Mouse (Mus musculus): ENCODE results near the gene Atpaf1. TPM values are rescaled to one million over a fixed set of nuclear protein-coding genes. Genes with fewer than 3 reads are reported as not detected.

Gene Atpaf1
- total and polyA plus RNA-seq, 2 experiments from 2014 or later, result 25.9 to 37.8 TPM

DNA sequence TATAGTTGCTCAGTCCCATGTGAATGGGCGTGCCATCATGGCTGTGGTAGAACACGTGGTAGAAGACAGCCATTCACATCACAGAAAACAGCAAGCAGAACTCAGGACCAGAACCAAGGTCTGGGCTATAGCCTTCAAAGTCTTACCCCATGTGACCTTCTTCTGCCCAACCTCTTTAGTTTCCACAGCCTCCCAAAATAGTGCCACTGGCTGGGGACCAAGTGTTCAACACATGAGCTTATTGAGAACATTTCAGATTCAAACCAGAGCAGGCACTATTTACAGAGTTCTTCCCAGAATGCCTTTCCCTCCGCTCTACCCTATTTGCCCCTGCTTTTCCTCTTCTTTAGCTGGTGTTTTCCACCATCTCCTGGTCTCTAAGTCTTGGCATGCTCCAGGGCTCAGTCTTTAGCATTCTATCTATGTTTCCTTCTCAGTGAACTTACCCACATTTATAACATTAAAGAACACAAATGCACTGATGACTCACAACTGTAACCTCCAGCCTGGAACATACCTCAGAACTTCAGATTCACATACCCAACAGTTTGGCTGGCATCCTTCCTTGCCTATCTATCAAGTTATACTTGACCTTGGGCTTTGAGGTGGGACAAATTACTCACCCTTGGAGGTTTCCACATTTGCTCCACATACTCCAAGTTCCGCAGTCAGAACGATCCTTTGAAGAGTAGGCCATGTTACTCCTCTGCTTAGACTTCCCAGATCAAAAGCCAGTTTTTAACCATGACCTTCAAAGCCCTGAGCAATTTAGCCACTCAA lies 2.4 kb upstream of the Atpaf1 start:
- 85% methylated on average over 5 of the region's 5 CpGs for WGBS
- H3K4me2 ChIP-seq (ENCODE audit: low read depth, low read length, poor library complexity, severe bottlenecking), result no peak overlapping the region
- no peak for TF ChIP-seq CTCF (IDR thresholded peaks at IDR 0.05)
- H3K4me1 ChIP-seq (ENCODE audit: insufficient read depth, low read length), result peaks cover 6% of the 10 kb centered on the region; the same call in 1 of the 2 replicates
- H3K9me3 ChIP-seq (ENCODE audit: low read length), result no peaks in the 10 kb centered on the region
- H3K27me3 ChIP-seq (ENCODE audit: insufficient read depth, low read length), result no peaks in the 10 kb centered on the region
- no peak for DNase-seq (ENCODE audit: low spot score)
- H3K36me3 ChIP-seq (ENCODE audit: insufficient read depth, low read length), result no peaks in the 10 kb centered on the region; the same call in 1 of the 2 replicates
- no peak overlapping the region for H3K9ac ChIP-seq (replicated peaks; ENCODE audit: low read length, poor library complexity, severe bottlenecking)
- ATAC-seq (ENCODE audit: low FRiP score), result no peak
- no peak overlapping the region for H3K4me3 ChIP-seq (ENCODE audit: low read depth, low read length)
- no peak overlapping the region for H3K27ac ChIP-seq (ENCODE audit: low read depth, low read length)

DNA sequence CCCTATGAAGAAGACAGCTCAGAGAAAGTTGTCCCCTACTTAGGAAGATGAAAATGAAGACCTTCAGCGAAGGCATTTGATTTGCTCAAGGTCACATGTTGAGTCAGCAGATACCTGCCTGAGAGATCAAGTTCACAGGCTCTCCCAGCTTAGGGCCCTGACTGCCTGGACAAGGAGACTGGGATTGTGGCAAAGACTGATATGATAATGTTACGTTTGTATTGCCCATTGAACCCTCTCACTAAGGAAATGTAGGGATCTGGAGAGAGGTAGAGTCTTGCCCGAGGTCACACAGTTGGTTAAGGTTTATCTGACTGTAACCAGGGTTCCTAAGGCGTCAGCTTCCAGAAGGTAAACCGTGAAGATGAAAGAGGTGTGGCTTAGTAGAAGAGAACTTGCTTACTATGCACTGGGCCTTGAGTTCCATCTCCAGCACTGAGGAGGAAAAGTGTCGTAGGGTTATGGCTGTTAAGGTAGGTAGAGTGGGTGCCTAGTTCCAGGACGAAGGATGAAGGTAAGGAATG lies 961 bp downstream of the Atpaf1 start:
- DNase-seq (ENCODE audit: low spot score) (no peak), ATAC-seq (ENCODE audit: low FRiP score) (0 out of 2 replicates have a peak, but pooled peaks have one; percentile 8)
- Histone ChIP-seq H3K9ac (replicated peaks; ENCODE audit: low read length, poor library complexity, severe bottlenecking) (peak overlapping the region; percentile 78), H3K9me3 (ENCODE audit: low read length) (no peaks in the 10 kb centered on the region), H3K4me3 (ENCODE audit: low read depth, low read length) (peak overlapping the region; percentile 71), H3K36me3 (ENCODE audit: insufficient read depth, low read length) (peaks cover 6% of the 10 kb centered on the region; the same call in 1 of the 2 replicates), H3K4me1 (ENCODE audit: insufficient read depth, low read length) (peaks cover 6% of the 10 kb centered on the region; the same call in 1 of the 2 replicates), H3K4me2 (ENCODE audit: low read depth, low read length, poor library complexity, severe bottlenecking) (peak overlapping the region; percentile 62), H3K27me3 (ENCODE audit: insufficient read depth, low read length) (no peaks in the 10 kb centered on the region), H3K27ac (ENCODE audit: low read depth, low read length) (no peak overlapping the region)
- no peak for TF ChIP-seq CTCF (IDR thresholded peaks at IDR 0.05)
- WGBS, result 60% methylated on average over 7 of the region's 7 CpGs

DNA sequence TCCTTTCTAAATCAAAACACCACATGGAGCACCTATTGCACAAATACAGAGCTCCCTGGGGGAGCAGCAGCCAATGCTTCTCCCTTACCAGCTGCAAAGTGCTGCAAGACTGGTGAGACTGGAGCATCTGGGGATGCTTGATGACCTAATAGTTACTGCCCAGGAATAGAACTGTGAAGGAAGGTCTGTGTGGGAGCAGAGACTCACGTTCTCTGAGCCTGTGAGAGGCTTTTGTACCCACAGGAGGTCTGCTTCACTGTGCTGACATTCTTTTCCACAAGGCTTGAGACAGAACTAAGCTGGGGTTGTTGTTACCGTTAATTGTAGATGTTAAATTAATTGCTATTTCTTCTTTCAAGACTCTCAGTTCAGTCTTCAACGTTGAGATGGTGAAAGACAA lies 6.3 kb downstream of the Atpaf1 start:
- ATAC-seq (ENCODE audit: low FRiP score) (no peak), DNase-seq (ENCODE audit: low spot score) (no peak)
- H3K27ac ChIP-seq (ENCODE audit: low read depth, low read length), result no peak overlapping the region
- H3K9ac ChIP-seq (replicated peaks; ENCODE audit: low read length, poor library complexity, severe bottlenecking), result no peak overlapping the region
- no peaks in the 10 kb centered on the region for H3K27me3 ChIP-seq (ENCODE audit: insufficient read depth, low read length)
- no peak overlapping the region for H3K4me3 ChIP-seq (ENCODE audit: low read depth, low read length)
- H3K4me2 ChIP-seq (ENCODE audit: low read depth, low read length, poor library complexity, severe bottlenecking), result no peak overlapping the region
- WGBS, result 90% methylated on average over 3 of the region's 3 CpGs
- no peak for TF ChIP-seq CTCF (IDR thresholded peaks at IDR 0.05)
- peaks cover 2% of the 10 kb centered on the region; the same call in 1 of the 2 replicates for H3K4me1 ChIP-seq (ENCODE audit: insufficient read depth, low read length)
- H3K36me3 ChIP-seq (ENCODE audit: insufficient read depth, low read length), result peaks cover 18% of the 10 kb centered on the region; the same call in 1 of the 2 replicates
- no peaks in the 10 kb centered on the region for H3K9me3 ChIP-seq (ENCODE audit: low read length)

DNA sequence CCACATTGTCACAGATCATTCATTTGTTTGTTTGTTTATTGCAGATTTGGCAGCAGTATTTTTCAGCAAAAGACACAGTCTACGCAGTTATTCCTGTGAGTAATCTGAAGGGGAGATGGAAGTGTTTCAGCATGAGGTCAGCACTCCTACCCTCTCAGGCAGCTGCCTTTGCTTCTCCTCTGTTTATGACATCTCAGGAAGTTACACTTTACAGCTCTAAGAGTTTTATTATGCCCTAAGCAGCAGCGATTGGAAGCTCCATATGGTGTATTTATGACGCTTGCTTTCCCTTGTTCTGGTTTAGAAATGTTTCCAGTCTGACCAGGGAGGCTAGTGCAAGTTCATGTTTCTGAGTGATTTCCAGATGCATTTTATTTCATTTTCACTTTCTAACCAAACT lies 10.7 kb downstream of the Atpaf1 start:
- Histone ChIP-seq H3K27ac (ENCODE audit: low read depth, low read length) (no peak overlapping the region), H3K9me3 (ENCODE audit: low read length) (no peaks in the 10 kb centered on the region), H3K4me1 (ENCODE audit: insufficient read depth, low read length) (no peaks in the 10 kb centered on the region), H3K36me3 (ENCODE audit: insufficient read depth, low read length) (peaks cover 41% of the 10 kb centered on the region), H3K27me3 (ENCODE audit: insufficient read depth, low read length) (no peaks in the 10 kb centered on the region), H3K4me3 (ENCODE audit: low read depth, low read length) (no peak overlapping the region), H3K4me2 (ENCODE audit: low read depth, low read length, poor library complexity, severe bottlenecking) (no peak overlapping the region), H3K9ac (replicated peaks; ENCODE audit: low read length, poor library complexity, severe bottlenecking) (no peak overlapping the region)
- ATAC-seq (ENCODE audit: low FRiP score), result no peak
- DNase-seq (ENCODE audit: low spot score), result no peak
- no peak for TF ChIP-seq CTCF (IDR thresholded peaks at IDR 0.05)
- 91% methylated on average over 3 of the region's 3 CpGs for WGBS

DNA sequence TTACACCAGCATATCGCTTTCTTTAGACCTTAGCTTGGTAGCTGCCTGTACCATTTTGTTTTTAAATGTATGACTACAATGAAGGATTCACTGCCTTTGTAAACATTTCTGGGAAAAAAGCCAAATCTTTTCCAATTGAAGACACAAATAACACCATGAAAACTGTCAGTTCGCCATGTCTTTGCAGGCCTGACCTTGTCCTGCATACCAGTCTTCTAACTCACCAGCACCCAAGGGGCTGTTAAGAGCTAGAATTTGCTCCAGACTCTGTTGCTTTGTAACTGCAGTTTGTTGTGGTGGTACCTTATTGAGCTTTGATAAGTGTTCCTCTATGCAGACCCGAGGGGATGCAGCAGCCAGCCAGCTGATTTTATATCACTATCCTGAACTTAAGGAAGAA lies 15.4 kb downstream of the Atpaf1 start:
- Histone ChIP-seq H3K9ac (replicated peaks; ENCODE audit: low read length, poor library complexity, severe bottlenecking) (no peak overlapping the region), H3K4me2 (ENCODE audit: low read depth, low read length, poor library complexity, severe bottlenecking) (no peak overlapping the region), H3K27ac (ENCODE audit: low read depth, low read length) (no peak overlapping the region), H3K36me3 (ENCODE audit: insufficient read depth, low read length) (peaks cover 43% of the 10 kb centered on the region), H3K4me1 (ENCODE audit: insufficient read depth, low read length) (no peaks in the 10 kb centered on the region), H3K4me3 (ENCODE audit: low read depth, low read length) (no peak overlapping the region), H3K27me3 (ENCODE audit: insufficient read depth, low read length) (no peaks in the 10 kb centered on the region), H3K9me3 (ENCODE audit: low read length) (no peaks in the 10 kb centered on the region)
- WGBS, result 74% methylated on average over 3 of the region's 3 CpGs
- TF ChIP-seq CTCF (IDR thresholded peaks at IDR 0.05), result no peak
- ATAC-seq (ENCODE audit: low FRiP score), result no peak
- peak; percentile 24 for DNase-seq (ENCODE audit: low spot score)

DNA sequence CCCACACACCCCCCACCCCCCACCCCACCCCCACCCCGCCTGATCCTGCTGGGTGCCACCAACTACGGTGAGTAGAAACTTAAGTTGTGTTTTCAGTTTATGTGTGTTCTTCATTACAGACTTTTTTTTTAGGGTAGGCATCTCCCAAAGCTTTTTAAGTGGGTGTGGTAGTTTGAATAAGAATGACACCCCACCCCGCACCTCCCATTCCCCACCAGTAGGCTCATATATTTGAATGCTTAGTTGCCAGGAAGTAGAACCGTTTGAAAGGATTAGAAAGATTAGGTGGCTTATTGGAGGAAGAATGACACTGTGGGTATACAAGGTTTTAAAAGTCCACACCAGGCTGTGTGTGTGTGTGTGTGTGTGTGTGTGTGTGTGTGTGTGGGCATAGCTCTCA lies 27.7 kb downstream of the Atpaf1 start:
- Histone ChIP-seq H3K9ac (replicated peaks; ENCODE audit: low read length, poor library complexity, severe bottlenecking) (no peak overlapping the region), H3K9me3 (ENCODE audit: low read length) (no peaks in the 10 kb centered on the region), H3K4me3 (ENCODE audit: low read depth, low read length) (no peak overlapping the region), H3K27ac (ENCODE audit: low read depth, low read length) (no peak overlapping the region), H3K36me3 (ENCODE audit: insufficient read depth, low read length) (peaks cover 19% of the 10 kb centered on the region; the same call in 1 of the 2 replicates), H3K27me3 (ENCODE audit: insufficient read depth, low read length) (no peaks in the 10 kb centered on the region), H3K4me2 (ENCODE audit: low read depth, low read length, poor library complexity, severe bottlenecking) (no peak overlapping the region), H3K4me1 (ENCODE audit: insufficient read depth, low read length) (no peaks in the 10 kb centered on the region)
- DNase-seq (ENCODE audit: low spot score), result no peak
- 78% methylated on average over 4 of the region's 4 CpGs for WGBS
- TF ChIP-seq CTCF (IDR thresholded peaks at IDR 0.05), result no peak
- no peak for ATAC-seq (ENCODE audit: low FRiP score)

Measured in midbrain, postnatal 0 days (tissue).